Mouse (Mus musculus): ENCODE data around the gene Washc3. TPM values are rescaled to one million over a fixed set of nuclear protein-coding genes. Genes with fewer than 3 reads are reported as not detected.

The Washc3 gene
- polyA plus RNA-seq, 1 experiment from 2014 or later = 70.5 TPM

GRCm38 (mm10) chr10:88287261-88287660 lies 86.4 kb downstream of the Washc3 start:
- WGBS = 63% methylated on average over 8 of the region's 8 CpGs
- H3K27me3 ChIP-seq (ENCODE audit: insufficient read depth, low read length) = no peaks in the 10 kb centered on the region
- no peak overlapping the region for H3K9ac ChIP-seq (replicated peaks; ENCODE audit: low read length)
- no peaks in the 10 kb centered on the region for H3K36me3 ChIP-seq (ENCODE audit: insufficient read depth, low read length)
- no peaks in the 10 kb centered on the region for H3K9me3 ChIP-seq (ENCODE audit: low read length)
- ATAC-seq (ENCODE audit: low FRiP score, low TSS enrichment) = no peak
- H3K4me3 ChIP-seq (ENCODE audit: low read length) = no peak overlapping the region
- H3K4me2 ChIP-seq (replicated peaks; ENCODE audit: low read depth, low read length) = no peak overlapping the region
- H3K4me1 ChIP-seq (ENCODE audit: insufficient read depth, low read length) = no peaks in the 10 kb centered on the region
- H3K27ac ChIP-seq (ENCODE audit: low read length) = no peak overlapping the region

- H3K4me1 ChIP-seq (ENCODE audit: insufficient read depth, low read length) = no peaks in the 10 kb centered on the region
- no peaks in the 10 kb centered on the region for H3K9me3 ChIP-seq (ENCODE audit: low read length)
- no peak overlapping the region for H3K4me2 ChIP-seq (replicated peaks; ENCODE audit: low read depth, low read length)
- no peak overlapping the region for H3K9ac ChIP-seq (replicated peaks; ENCODE audit: low read length)
- H3K27me3 ChIP-seq (ENCODE audit: insufficient read depth, low read length) = no peaks in the 10 kb centered on the region
- ATAC-seq (ENCODE audit: low FRiP score, low TSS enrichment) = no peak
- H3K4me3 ChIP-seq (ENCODE audit: low read length) = no peak overlapping the region
- no peaks in the 10 kb centered on the region for H3K36me3 ChIP-seq (ENCODE audit: insufficient read depth, low read length)
- 69% methylated on average over 10 of the region's 10 CpGs for whole genome bisulfite sequencing
- H3K27ac ChIP-seq (ENCODE audit: low read length) = no peak overlapping the region
These were observed 87.2 kb downstream of the Washc3 start for GRCm38 (mm10) chr10:88288061-88288460.

GRCm38 (mm10) chr10:88295091-88295490 lies 94.2 kb downstream of the Washc3 start:
- no peaks in the 10 kb centered on the region for H3K4me1 ChIP-seq (ENCODE audit: insufficient read depth, low read length)
- H3K9me3 ChIP-seq (ENCODE audit: low read length) = peaks cover 5% of the 10 kb centered on the region
- WGBS = 77% methylated on average over 6 of the region's 6 CpGs
- no peaks in the 10 kb centered on the region for H3K36me3 ChIP-seq (ENCODE audit: insufficient read depth, low read length)
- no peak overlapping the region for H3K9ac ChIP-seq (replicated peaks; ENCODE audit: low read length)
- no peak overlapping the region for H3K4me2 ChIP-seq (replicated peaks; ENCODE audit: low read depth, low read length)
- no peak overlapping the region for H3K4me3 ChIP-seq (ENCODE audit: low read length)
- no peak for ATAC-seq (ENCODE audit: low FRiP score, low TSS enrichment)
- H3K27me3 ChIP-seq (ENCODE audit: insufficient read depth, low read length) = no peaks in the 10 kb centered on the region
- no peak overlapping the region for H3K27ac ChIP-seq (ENCODE audit: low read length)

Other genes with a start within 250 kb of the Washc3 start
- 0.26 TPM in 1 of 2 replicates, not detected in the other for gene Pmch, start 110.0 kb upstream of the Washc3 start, polyA plus RNA-seq (2015; fragmentation: Nextera tagmentation; extraction: Ambion mirVana)
- 11.2 and 13.5 TPM in 2 replicates for gene Parpbp, start 54.2 kb upstream of the Washc3 start, polyA plus RNA-seq (2015; fragmentation: Nextera tagmentation; extraction: Ambion mirVana)
- 72.3 and 74.4 TPM in 2 replicates for gene Nup37, start 54.1 kb upstream of the Washc3 start, polyA plus RNA-seq (2015; fragmentation: Nextera tagmentation; extraction: Ambion mirVana)
- 1.9 and 5.3 TPM in 2 replicates for gene Dram1, start 178.0 kb downstream of the Washc3 start, polyA plus RNA-seq (2015; fragmentation: Nextera tagmentation; extraction: Ambion mirVana)
- 12.8 and 13.5 TPM in 2 replicates for gene Gnptab, start 178.0 kb downstream of the Washc3 start, polyA plus RNA-seq (2015; fragmentation: Nextera tagmentation; extraction: Ambion mirVana)

Data from kidney, embryonic 16.5 days (tissue).